Mouse (Mus musculus): ENCODE data around the gene Ccer1. TPM values are rescaled to one million over a fixed set of nuclear protein-coding genes. Genes with fewer than 3 reads are reported as not detected.
"Not testable (repeated sequence)": the region's sequence is repeated elsewhere in the genome, so short reads cannot be mapped to it uniquely, and the experiment has no call there.

The Ccer1 gene
- total and polyA plus RNA-seq, 2 experiments from 2014 or later, result not detected

- Histone ChIP-seq H3K4me2 (ENCODE audit: low read depth, low read length) (no peak overlapping the region), H3K27ac (ENCODE audit: low read depth) (no peak overlapping the region), H3K27me3 (ENCODE audit: control insufficient read depth, insufficient read depth, low read length) (no peaks in the 10 kb centered on the region), H3K9ac (replicated peaks; ENCODE audit: low read depth, low read length) (no peak overlapping the region), H3K36me3 (replicated peaks; ENCODE audit: control insufficient read depth, insufficient read depth, low read length) (no peaks in the 10 kb centered on the region), H3K4me1 (ENCODE audit: control insufficient read depth, insufficient read depth) (no peaks in the 10 kb centered on the region), H3K4me3 (ENCODE audit: low read depth, low read length) (no peak overlapping the region), H3K9me3 (replicated peaks; ENCODE audit: control insufficient read depth, low read length) (no peaks in the 10 kb centered on the region)
- no peak for TF ChIP-seq EP300 (IDR thresholded peaks at IDR 0.05; ENCODE audit: low read depth)
- TF ChIP-seq CTCF (IDR thresholded peaks at IDR 0.05; ENCODE audit: low read depth), result no peak
- no peak for DNase-seq (ENCODE audit: low spot score)
- WGBS, result 84% methylated on average over 1 of the region's 1 CpGs
- ATAC-seq (ENCODE audit: insufficient read depth, low read depth), result no peak
These were observed 27.8 kb downstream of the Ccer1 start for GRCm38 (mm10) chr10:97720625-97721024.

- Histone ChIP-seq H3K4me3 (ENCODE audit: low read depth, low read length) (no peak overlapping the region), H3K4me1 (ENCODE audit: control insufficient read depth, insufficient read depth) (no peaks in the 10 kb centered on the region), H3K27me3 (ENCODE audit: control insufficient read depth, insufficient read depth, low read length) (no peaks in the 10 kb centered on the region), H3K4me2 (ENCODE audit: low read depth, low read length) (no peak overlapping the region), H3K9ac (replicated peaks; ENCODE audit: low read depth, low read length) (no peak overlapping the region), H3K36me3 (replicated peaks; ENCODE audit: control insufficient read depth, insufficient read depth, low read length) (no peaks in the 10 kb centered on the region), H3K9me3 (replicated peaks; ENCODE audit: control insufficient read depth, low read length) (no peaks in the 10 kb centered on the region), H3K27ac (ENCODE audit: low read depth) (no peak overlapping the region)
- no peak for ATAC-seq (ENCODE audit: insufficient read depth, low read depth)
- no peak for DNase-seq (ENCODE audit: low spot score)
- TF ChIP-seq CTCF (IDR thresholded peaks at IDR 0.05; ENCODE audit: low read depth) (no peak), EP300 (IDR thresholded peaks at IDR 0.05; ENCODE audit: low read depth) (no peak)
- 90% methylated on average over 9 of the region's 9 CpGs for WGBS
These were observed 29.9 kb downstream of the Ccer1 start for GRCm38 (mm10) chr10:97722709-97723108.

GRCm38 (mm10) chr10:97725929-97726328, 33.1 kb downstream of the Ccer1 start:
- DNase-seq (ENCODE audit: low spot score) (no peak), ATAC-seq (ENCODE audit: insufficient read depth, low read depth) (no peak)
- Histone ChIP-seq H3K9me3 (replicated peaks; ENCODE audit: control insufficient read depth, low read length) (no peaks in the 10 kb centered on the region), H3K4me1 (ENCODE audit: control insufficient read depth, insufficient read depth) (no peaks in the 10 kb centered on the region), H3K36me3 (replicated peaks; ENCODE audit: control insufficient read depth, insufficient read depth, low read length) (no peaks in the 10 kb centered on the region), H3K9ac (replicated peaks; ENCODE audit: low read depth, low read length) (no peak overlapping the region), H3K27ac (ENCODE audit: low read depth) (no peak overlapping the region), H3K27me3 (ENCODE audit: control insufficient read depth, insufficient read depth, low read length) (no peaks in the 10 kb centered on the region), H3K4me2 (ENCODE audit: low read depth, low read length) (no peak overlapping the region), H3K4me3 (ENCODE audit: low read depth, low read length) (no peak overlapping the region)
- 43% methylated on average over 1 of the region's 1 CpGs for WGBS
- TF ChIP-seq EP300 (IDR thresholded peaks at IDR 0.05; ENCODE audit: low read depth), result no peak
- TF ChIP-seq CTCF (IDR thresholded peaks at IDR 0.05; ENCODE audit: low read depth), result no peak

GRCm38 (mm10) chr10:97726655-97727054, 33.8 kb downstream of the Ccer1 start, which contains the start of gene C030005K15Rik:
C030005K15Rik (minus strand) TSS chr10:97726755.
- H3K27me3 ChIP-seq (ENCODE audit: control insufficient read depth, insufficient read depth, low read length); H3K9ac ChIP-seq (replicated peaks; ENCODE audit: low read depth, low read length); H3K36me3 ChIP-seq (replicated peaks; ENCODE audit: control insufficient read depth, insufficient read depth, low read length); H3K27ac ChIP-seq (ENCODE audit: low read depth); H3K4me2 ChIP-seq (ENCODE audit: low read depth, low read length); H3K4me1 ChIP-seq (ENCODE audit: control insufficient read depth, insufficient read depth); H3K9me3 ChIP-seq (replicated peaks; ENCODE audit: control insufficient read depth, low read length); DNase-seq (ENCODE audit: low spot score); ATAC-seq (ENCODE audit: insufficient read depth, low read depth); H3K4me3 ChIP-seq (ENCODE audit: low read depth, low read length): not testable (repeated sequence)

Other genes starting within 250 kb of the Ccer1 start
- gene Dcn, start 213.4 kb upstream of the Ccer1 start, total RNA-seq (2014; rRNA removed; ENCODE audit: low replicate concordance), result 250 and 328 TPM in 2 replicates
- gene Dcn, start 213.4 kb upstream of the Ccer1 start, polyA plus RNA-seq (2015; fragmentation: Nextera tagmentation; extraction: Ambion mirVana), result 292 and 338 TPM in 2 replicates
- 36.5 and 71.6 TPM in 2 replicates for gene Lum, start 127.9 kb upstream of the Ccer1 start, total RNA-seq (2014; rRNA removed; ENCODE audit: low replicate concordance)
- gene Lum, start 127.9 kb upstream of the Ccer1 start, polyA plus RNA-seq (2015; fragmentation: Nextera tagmentation; extraction: Ambion mirVana), result 87.0 and 102 TPM in 2 replicates
- gene Kera, start 86.2 kb upstream of the Ccer1 start, total RNA-seq (2014; rRNA removed; ENCODE audit: low replicate concordance), result not detected in 2 replicates
- 0.04 and 0.05 TPM in 2 replicates for gene Kera, start 86.2 kb upstream of the Ccer1 start, polyA plus RNA-seq (2015; fragmentation: Nextera tagmentation; extraction: Ambion mirVana)
- gene Epyc, start 49.0 kb upstream of the Ccer1 start, total RNA-seq (2014; rRNA removed; ENCODE audit: low replicate concordance), result 0.12 and 1.8 TPM in 2 replicates
- 0.30 and 0.85 TPM in 2 replicates for gene Epyc, start 49.0 kb upstream of the Ccer1 start, polyA plus RNA-seq (2015; fragmentation: Nextera tagmentation; extraction: Ambion mirVana)
- gene C030005K15Rik, start 33.7 kb downstream of the Ccer1 start, total RNA-seq (2014; rRNA removed; ENCODE audit: low replicate concordance), result not detected in 2 replicates
- not detected in 2 replicates for gene C030005K15Rik, start 33.7 kb downstream of the Ccer1 start, polyA plus RNA-seq (2015; fragmentation: Nextera tagmentation; extraction: Ambion mirVana)

Data from heart, postnatal 0 days (tissue).